Mouse (Mus musculus): ENCODE results near the gene Sbk2.

Sbk2 gene

GRCm38 (mm10) chr7:4950561-4951342, 13.5 kb downstream of the Sbk2 start:
- DNase-seq = no peak

- DNase-seq = no peak
Observed at GRCm38 (mm10) chr7:4948386-4948785, 15.8 kb downstream of the Sbk2 start.

GRCm38 (mm10) chr7:4947855-4948254, 16.4 kb downstream of the Sbk2 start:
- no peak for DNase-seq

- DNase-seq = peak; percentile 96
Observed at GRCm38 (mm10) chr7:4943223-4943815, 20.9 kb downstream of the Sbk2 start.

GRCm38 (mm10) chr7:4942673-4943072, 21.5 kb downstream of the Sbk2 start:
- DNase-seq = no peak

GRCm38 (mm10) chr7:4940068-4940479, 24.1 kb downstream of the Sbk2 start:
- DNase-seq = peak; percentile 80

GRCm38 (mm10) chr7:4938456-4938855, 25.8 kb downstream of the Sbk2 start:
- no peak for DNase-seq

- no peak for DNase-seq
Observed at GRCm38 (mm10) chr7:4937392-4937791, 26.8 kb downstream of the Sbk2 start.

- no peak for DNase-seq
Observed at GRCm38 (mm10) chr7:4936832-4937231, 27.4 kb downstream of the Sbk2 start.

GRCm38 (mm10) chr7:4934160-4934914, 29.9 kb downstream of the Sbk2 start:
- no peak for DNase-seq

GRCm38 (mm10) chr7:4933103-4933502, 31.1 kb downstream of the Sbk2 start:
- no peak for DNase-seq

GRCm38 (mm10) chr7:4928323-4928722, 35.9 kb downstream of the Sbk2 start:
- no peak for DNase-seq

GRCm38 (mm10) chr7:4927711-4928110, 36.5 kb downstream of the Sbk2 start:
- no peak for DNase-seq

- DNase-seq = no peak
Observed at GRCm38 (mm10) chr7:4926849-4927248, 37.4 kb downstream of the Sbk2 start.

GRCm38 (mm10) chr7:4925441-4926381, 38.5 kb downstream of the Sbk2 start, which contains the start of gene Ssc5d:
Ssc5d (plus strand) TSS chr7:4925785.
- no peak for DNase-seq

- DNase-seq = no peak
Observed at GRCm38 (mm10) chr7:4924891-4925301, 39.3 kb downstream of the Sbk2 start.

GRCm38 (mm10) chr7:4924483-4924882, 39.7 kb downstream of the Sbk2 start:
- DNase-seq = no peak

- DNase-seq = peak; percentile 80
Observed at GRCm38 (mm10) chr7:4923586-4924364, 40.4 kb downstream of the Sbk2 start.

- DNase-seq = peak; percentile 88
Observed at GRCm38 (mm10) chr7:4922931-4923565, 41.2 kb downstream of the Sbk2 start.

- DNase-seq = peak; percentile 88
Observed at GRCm38 (mm10) chr7:4922508-4922907, 41.7 kb downstream of the Sbk2 start.

GRCm38 (mm10) chr7:4921824-4922482, 42.3 kb downstream of the Sbk2 start, which contains the start of gene Nat14:
Nat14 (plus strand) TSS chr7:4922028.
- DNase-seq = no peak
